Mouse (Mus musculus) stomach, postnatal 0 days (tissue): Measurements from ENCODE around the gene L2hgdh. TPM values are rescaled to one million over a fixed set of nuclear protein-coding genes. Genes with fewer than 3 reads are reported as not detected.
A peak's percentile ranks its signal among the peaks of the same experiment; 100 is the strongest.

ENCODE experiments used
- ATAC-seq: fragments of 200-750 bp; cut with Nextera tagmentation; 2 replicates; pipeline ENCODE4 v1.8.0; 2017; ENCODE audit not compliant: low FRiP score, low TSS enrichment
- DNase-seq: peaks from one replicate; pipeline ENCODE4 v3.0.0-alpha.2; 2016; ENCODE audit warnings: low spot score
- H3K27ac ChIP-seq: fragments of 300-500 bp; sonication (generic); replicated peaks from 2 replicates; pipeline ENCODE4 v1.5.1; 2014; ENCODE audit warnings: mild to moderate bottlenecking, control low read depth
- H3K27me3 ChIP-seq: fragments of 300-500 bp; sonication (generic); 2 replicates; pipeline ENCODE4 v1.6.1; 2014; ENCODE audit warnings: low read length; ENCODE audit not compliant: control insufficient read depth, insufficient read depth
- H3K36me3 ChIP-seq: fragments of 300-500 bp; sonication (generic); 2 replicates; pipeline ENCODE4 v1.6.1; 2014; ENCODE audit warnings: low read length, mixed read lengths; ENCODE audit not compliant: control insufficient read depth, insufficient read depth
- H3K4me1 ChIP-seq: fragments of 300-500 bp; sonication (generic); replicated peaks from 2 replicates; pipeline ENCODE4 v1.6.1; 2014; ENCODE audit warnings: antibody characterized with exemption; ENCODE audit not compliant: control insufficient read depth, insufficient read depth
- H3K4me2 ChIP-seq: fragments of 300-500 bp; sonication (generic); replicated peaks from 2 replicates; pipeline ENCODE4 v1.6.1; 2014; ENCODE audit warnings: low read depth, mild to moderate bottlenecking, control low read depth, moderate library complexity
- H3K4me3 ChIP-seq: fragments of 300-500 bp; sonication (generic); 2 replicates; pipeline ENCODE4 v1.5.1; 2014; ENCODE audit warnings: low read depth, low read length, control low read depth
- H3K9ac ChIP-seq: fragments of 300-500 bp; sonication (generic); 2 replicates; pipeline ENCODE4 v1.6.1; 2014; ENCODE audit warnings: mild to moderate bottlenecking, low read length, control low read depth, mixed read lengths
- H3K9me3 ChIP-seq: fragments of 300-500 bp; sonication (generic); 2 replicates; pipeline ENCODE4 v1.6.1; 2016; ENCODE audit warnings: low read length; ENCODE audit not compliant: control insufficient read depth
- CTCF ChIP-seq: IDR thresholded peaks from 2 replicates; pipeline ENCODE4 v1.5.1; 2016; ENCODE audit warnings: antibody characterized with exemption, low read depth, mild to moderate bottlenecking, moderate library complexity
- EP300 ChIP-seq: optimal IDR thresholded peaks from 2 replicates; pipeline ENCODE3; 2016; ENCODE audit warnings: antibody characterized with exemption
- whole genome bisulfite sequencing: fragments of 180-500 bp; shearing (Covaris S2); extraction: QIAGEN DNeasy Blood & Tissue Kit; methylation state at CpG from one replicate; pipeline ENCODE4 v1.1.7; 2014; 5-methylcytosine and 5-hydroxymethylcytosine counted together
- polyA plus RNA-seq: library from polyadenylated mRNA; unstranded; fragments of >200 nt; fragmentation: Nextera tagmentation; extraction: Ambion mirVana; gene quantifications from 2 replicates; pipeline ENCODE4 v1.2.1, GENCODE M21; 2015

Gene L2hgdh
- polyA plus RNA-seq, 1 experiment from 2014 or later, result 11.5 TPM

DNA sequence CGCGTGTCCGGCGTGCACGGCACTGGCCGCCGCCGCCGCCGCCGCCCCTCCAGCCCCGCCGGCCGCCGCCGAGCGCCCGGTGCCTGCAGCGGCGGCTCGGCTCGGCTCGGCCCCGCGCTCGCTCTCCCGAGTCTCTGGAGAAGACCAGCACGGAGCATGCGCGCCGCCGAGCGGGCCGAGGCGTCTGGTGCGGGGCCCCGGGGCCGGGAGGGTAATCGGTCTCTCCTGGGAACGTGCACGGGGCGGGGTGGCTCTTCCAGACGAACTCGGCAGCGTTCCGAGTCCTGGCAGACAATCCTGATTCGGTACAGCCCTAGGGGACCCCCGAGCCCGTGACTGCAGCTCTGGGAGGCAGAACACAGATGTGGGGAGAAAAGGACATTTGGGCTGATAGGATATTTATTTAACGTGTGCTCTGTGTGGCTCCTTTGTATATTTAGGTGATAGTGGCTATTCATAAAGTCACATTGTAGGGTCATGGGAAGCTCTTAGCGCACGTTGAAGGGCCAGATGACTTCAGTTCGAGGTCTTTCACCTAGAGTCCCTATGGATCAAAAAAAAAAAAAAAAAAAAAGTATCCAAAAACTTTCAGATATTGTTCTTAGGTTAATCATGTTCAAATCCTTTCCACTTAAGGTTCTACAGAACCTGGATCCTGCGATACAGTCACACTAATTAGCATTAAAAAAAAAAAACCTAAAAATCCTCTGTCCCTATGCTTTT is 42.4 kb downstream of the L2hgdh start:
- Histone ChIP-seq H3K4me3 (peak overlapping the region; percentile 95), H3K4me2 (peak overlapping the region; percentile 72), H3K36me3 (no peaks in the 10 kb centered on the region), H3K9ac (peak overlapping the region; percentile 99), H3K9me3 (no peaks in the 10 kb centered on the region), H3K27me3 (no peaks in the 10 kb centered on the region), H3K27ac (peak overlapping the region; percentile 99), H3K4me1 (no peaks in the 10 kb centered on the region)
- ATAC-seq (peak; percentile 90), DNase-seq (peak; percentile 90)
- under 1% methylated on average over 43 of the region's 54 CpGs for WGBS
- TF ChIP-seq CTCF (peak; percentile 39; the same call in 1 of the 2 replicates), EP300 (no peak)

- Histone ChIP-seq H3K9me3 (no peaks in the 10 kb centered on the region), H3K4me1 (no peaks in the 10 kb centered on the region), H3K4me2 (peak within 1 kb of the TSS; percentile 72), H3K36me3 (no peaks in the 10 kb centered on the region), H3K27ac (peak within 1 kb of the TSS; percentile 99), H3K9ac (peak within 1 kb of the TSS; percentile 99), H3K4me3 (peak within 1 kb of the TSS; percentile 95), H3K27me3 (no peaks in the 10 kb centered on the region)
- peak; percentile 79 for ATAC-seq
- TF ChIP-seq EP300 (no peak), CTCF (no peak)
- WGBS, result 0% methylated on average over 33 of the region's 85 CpGs
- DNase-seq, result no peak
Observed at GRCm38 (mm10) chr12:69681566-69682061, 43.1 kb downstream of the L2hgdh start, which contains the start of gene Sos2. TSS of gene Sos2 (minus strand) at chr12:69681852.

DNA sequence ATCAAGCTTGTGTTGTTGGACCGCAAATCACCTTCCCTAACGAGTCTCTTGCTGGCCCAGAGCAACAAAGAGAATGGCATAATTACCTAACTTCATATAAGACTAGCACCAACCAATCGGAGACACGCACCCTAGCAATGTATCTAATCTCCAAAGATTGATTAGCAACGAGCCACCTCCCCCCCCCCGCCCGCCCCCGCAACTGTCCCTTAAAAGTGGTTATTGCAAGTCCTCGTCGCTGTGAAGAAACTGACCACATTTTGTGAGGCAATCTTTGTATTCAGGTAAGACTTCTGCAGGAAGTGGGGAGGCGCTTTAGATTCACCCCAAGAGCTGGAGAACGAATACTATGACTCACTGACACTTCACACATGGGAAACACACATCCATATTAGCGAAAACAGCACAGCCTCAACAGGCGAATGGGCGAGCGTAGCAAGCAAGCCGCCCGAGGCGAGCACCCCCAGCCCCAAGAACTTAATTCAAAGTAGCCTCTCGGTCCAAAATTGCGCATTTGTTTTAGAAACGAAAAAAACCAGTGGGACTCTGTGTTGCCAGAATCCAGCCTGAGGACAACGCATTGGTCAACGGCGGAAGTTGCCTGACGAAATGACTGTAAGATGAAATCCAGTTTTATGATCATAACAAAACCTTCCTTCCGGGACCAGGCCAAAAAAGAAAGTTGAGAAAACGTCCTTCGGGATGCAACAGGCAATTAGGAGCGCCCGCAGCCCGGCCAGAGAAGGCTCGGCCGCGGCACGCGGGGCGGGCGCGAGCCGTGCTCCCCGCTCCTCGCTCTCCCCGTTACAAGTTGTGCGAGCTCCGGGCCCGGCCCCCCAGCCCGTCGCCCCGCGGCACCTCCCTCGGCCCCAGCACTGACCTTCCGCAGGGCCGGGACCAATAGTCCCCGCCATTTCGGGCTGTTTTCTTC is 43.8 kb downstream of the L2hgdh start:
- TF ChIP-seq CTCF, result no peak
- no peak for TF ChIP-seq EP300
- peak overlapping the region; percentile 99 for H3K9ac ChIP-seq
- peak; percentile 68 for ATAC-seq
- peak overlapping the region; percentile 72 for H3K4me2 ChIP-seq
- H3K4me3 ChIP-seq, result peak overlapping the region; percentile 95
- WGBS, result 1% methylated on average over 56 of the region's 56 CpGs
- H3K9me3 ChIP-seq, result no peaks in the 10 kb centered on the region
- H3K4me1 ChIP-seq, result no peaks in the 10 kb centered on the region
- H3K27ac ChIP-seq, result peak overlapping the region; percentile 99
- no peaks in the 10 kb centered on the region for H3K36me3 ChIP-seq
- DNase-seq, result peak; percentile 59
- H3K27me3 ChIP-seq, result no peaks in the 10 kb centered on the region

DNA sequence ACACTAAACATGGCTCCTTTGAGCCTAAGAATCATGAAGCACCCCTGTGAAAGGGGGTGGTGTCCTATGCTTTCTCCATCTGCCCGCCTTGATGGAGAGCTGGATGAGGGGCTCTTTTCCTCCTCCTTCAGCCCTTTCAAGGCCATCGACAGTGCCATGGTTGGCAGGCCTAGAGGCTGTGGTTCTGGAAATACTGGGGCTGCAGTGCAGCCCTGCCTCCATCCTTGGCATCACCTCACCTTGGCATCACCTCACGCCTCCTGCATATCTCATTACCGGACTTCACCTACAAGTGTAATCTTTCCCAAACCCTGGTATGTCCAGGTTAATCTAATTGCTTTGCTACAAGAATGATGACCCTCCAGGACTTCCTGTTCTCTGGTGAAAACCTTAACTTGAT is 48.5 kb downstream of the L2hgdh start:
- no peaks in the 10 kb centered on the region for H3K9me3 ChIP-seq
- WGBS, result 87% methylated on average over 4 of the region's 4 CpGs
- no peak overlapping the region for H3K27ac ChIP-seq
- DNase-seq (no peak), ATAC-seq (no peak)
- no peaks in the 10 kb centered on the region for H3K36me3 ChIP-seq
- no peak overlapping the region for H3K4me2 ChIP-seq
- no peaks in the 10 kb centered on the region for H3K4me1 ChIP-seq
- no peak overlapping the region for H3K9ac ChIP-seq
- no peak overlapping the region for H3K4me3 ChIP-seq
- TF ChIP-seq CTCF, result no peak
- no peak for TF ChIP-seq EP300
- H3K27me3 ChIP-seq, result no peaks in the 10 kb centered on the region

GRCm38 (mm10) chr12:69674576-69675537 is 49.8 kb downstream of the L2hgdh start:
- Histone ChIP-seq H3K4me1 (no peaks in the 10 kb centered on the region), H3K9me3 (no peaks in the 10 kb centered on the region), H3K9ac (no peak overlapping the region), H3K27ac (no peak overlapping the region), H3K4me3 (no peak overlapping the region), H3K36me3 (no peaks in the 10 kb centered on the region), H3K4me2 (no peak overlapping the region), H3K27me3 (no peaks in the 10 kb centered on the region)
- 62% methylated on average over 10 of the region's 10 CpGs for whole genome bisulfite sequencing
- DNase-seq (peak; percentile 39), ATAC-seq (peak; percentile 87)
- TF ChIP-seq CTCF (no peak), EP300 (no peak)
